Mouse (Mus musculus) MEL (cell line): Measurements from ENCODE around the gene Olfr1225. TPM values are rescaled to one million over a fixed set of nuclear protein-coding genes. Genes with fewer than 3 reads are reported as not detected.
A peak's percentile ranks its signal among the peaks of the same experiment; 100 is the strongest.

Source experiments
- DNase-seq: peaks from one replicate; pipeline ENCODE4 v3.0.0; 2011; ENCODE audit warnings: low read depth, low spot score
- H3K27ac ChIP-seq: 2 replicates; pipeline ENCODE4 v1.5.1; 2012; ENCODE audit warnings: low read depth, mild to moderate bottlenecking, control low read depth, low read length, moderate library complexity; ENCODE audit not compliant: control insufficient read depth
- H3K27me3 ChIP-seq, 2 experiments: fragments of 150-350 bp in 1 of 2; sonication (generic) in 1 of 2; 2 replicates each; pipeline ENCODE4 v1.6.1; 2012; ENCODE audit warnings: low read length in 2 of 2, mild to moderate bottlenecking in 2 of 2, improper control_type of control experiment in 1 of 2, moderate library complexity in 1 of 2; ENCODE audit not compliant: insufficient read depth in 2 of 2, control insufficient read depth in 1 of 2
- H3K36me3 ChIP-seq, 2 experiments: 2 replicates each; pipeline ENCODE4 v1.6.1; 2012 to 2014; ENCODE audit warnings: low read length in 2 of 2, improper control_type of control experiment in 1 of 2, inconsistent platforms in 1 of 2, mild to moderate bottlenecking in 1 of 2; ENCODE audit not compliant: insufficient read depth in 2 of 2, control insufficient read depth in 1 of 2
- H3K4me1 ChIP-seq, 2 experiments: fragments of 150-350 bp in 1 of 2; sonication (generic) in 1 of 2; 2 replicates each; pipeline ENCODE4 v1.6.1; 2012; ENCODE audit warnings: low read length in 2 of 2, improper control_type of control experiment in 1 of 2, mild to moderate bottlenecking in 1 of 2; ENCODE audit not compliant: insufficient read depth in 2 of 2, control insufficient read depth in 1 of 2
- H3K4me3 ChIP-seq, 2 experiments: fragments of 150-350 bp in 1 of 2; sonication (generic) in 1 of 2; 2 replicates each; pipeline ENCODE4 v1.5.1; 2012; ENCODE audit warnings: low read depth in 2 of 2, low read length in 2 of 2, mild to moderate bottlenecking in 2 of 2, moderate library complexity in 2 of 2, control low read depth in 1 of 2, improper control_type of control experiment in 1 of 2; ENCODE audit not compliant: control insufficient read depth in 1 of 2, insufficient read depth in 1 of 2
- H3K79me2 ChIP-seq: 2 replicates; pipeline ENCODE4 v1.6.1; 2012; ENCODE audit warnings: mild to moderate bottlenecking, low read length, moderate library complexity; ENCODE audit not compliant: control insufficient read depth, poor library complexity, insufficient read depth
- H3K9ac ChIP-seq: 2 replicates; pipeline ENCODE4 v1.6.1; 2012; ENCODE audit warnings: low read depth, mild to moderate bottlenecking, control low read depth, low read length, moderate library complexity; ENCODE audit not compliant: control insufficient read depth, poor library complexity, severe bottlenecking
- H3K9me3 ChIP-seq: fragments of 150-350 bp; sonication (generic); replicated peaks from 2 replicates; pipeline ENCODE4 v1.6.1; 2012; ENCODE audit warnings: mild to moderate bottlenecking, low read length, improper control_type of control experiment, moderate library complexity; ENCODE audit not compliant: insufficient read depth
- BHLHE40 ChIP-seq: IDR thresholded peaks from 2 replicates; pipeline ENCODE4 v1.6.1; 2012; ENCODE audit warnings: low read depth, mild to moderate bottlenecking, inconsistent platforms, low read length, improper control_type of control experiment, borderline replicate concordance
- CHD1 ChIP-seq: IDR thresholded peaks from 2 replicates; pipeline ENCODE4 v1.6.1; 2012; ENCODE audit warnings: low read depth, mild to moderate bottlenecking, inconsistent platforms, low read length, improper control_type of control experiment
- CHD2 ChIP-seq: IDR thresholded peaks from 2 replicates; pipeline ENCODE4 v1.6.1; 2011; ENCODE audit warnings: low read length, improper control_type of control experiment
- CTCF ChIP-seq, 3 experiments: IDR thresholded peaks in 2 of 3; conservative IDR thresholded peaks in 1 of 3; 2 replicates each; pipeline ENCODE4 v1.5.1; 2011 to 2012; ENCODE audit warnings: low read length in 3 of 3, low read depth in 2 of 3, mild to moderate bottlenecking in 2 of 3, improper control_type of control experiment in 1 of 3, inconsistent platforms in 1 of 3, mixed read lengths in 1 of 3, moderate library complexity in 1 of 3; ENCODE audit not compliant: control insufficient read depth in 1 of 3, insufficient read depth in 1 of 3, poor library complexity in 1 of 3, severe bottlenecking in 1 of 3
- E2F4 ChIP-seq: IDR thresholded peaks from 2 replicates; pipeline ENCODE4 v1.6.1; 2011; ENCODE audit warnings: low read depth, low read length, improper control_type of control experiment, borderline replicate concordance
- ELF1 ChIP-seq: IDR thresholded peaks from 2 replicates; pipeline ENCODE4 v1.6.1; 2014; ENCODE audit warnings: low read depth, mild to moderate bottlenecking, inconsistent platforms, low read length, improper control_type of control experiment, moderate library complexity
- EP300 ChIP-seq, 2 experiments: IDR thresholded peaks; 2 replicates each; pipeline ENCODE4 v1.6.1; 2011; ENCODE audit warnings: improper control_type of control experiment in 2 of 2, low read length in 2 of 2, low read depth in 1 of 2, mild to moderate bottlenecking in 1 of 2
- ETS1 ChIP-seq: IDR thresholded peaks from 2 replicates; pipeline ENCODE4 v1.6.1; 2012; ENCODE audit warnings: low read depth, mild to moderate bottlenecking, inconsistent platforms, low read length, improper control_type of control experiment, moderate library complexity
- GABPA ChIP-seq: IDR thresholded peaks from 2 replicates; pipeline ENCODE4 v1.6.1; 2012; ENCODE audit warnings: low read depth, mild to moderate bottlenecking, inconsistent platforms, low read length, improper control_type of control experiment, moderate library complexity
- HCFC1 ChIP-seq: IDR thresholded peaks from 2 replicates; pipeline ENCODE4 v1.6.1; 2012; ENCODE audit warnings: low read depth, mild to moderate bottlenecking, inconsistent platforms, low read length, improper control_type of control experiment, moderate library complexity
- JUND ChIP-seq: IDR thresholded peaks from 2 replicates; pipeline ENCODE4 v1.6.1; 2011; ENCODE audit warnings: low read depth, mild to moderate bottlenecking, improper control_type of control experiment, low read length
- KAT2A ChIP-seq: conservative IDR thresholded peaks from 2 replicates; pipeline ENCODE4 v1.6.1; 2012; ENCODE audit warnings: low read depth, low read length, improper control_type of control experiment, inconsistent platforms
- MAFK ChIP-seq: IDR thresholded peaks from 2 replicates; pipeline ENCODE4 v1.6.1; 2011; ENCODE audit warnings: low read depth, mild to moderate bottlenecking, low read length, improper control_type of control experiment, borderline replicate concordance
- MAX ChIP-seq: IDR thresholded peaks from 2 replicates; pipeline ENCODE4 v1.6.1; 2011; ENCODE audit warnings: low read length, improper control_type of control experiment
- MAZ ChIP-seq: IDR thresholded peaks from 2 replicates; pipeline ENCODE4 v1.6.1; 2012; ENCODE audit warnings: low read depth, mild to moderate bottlenecking, inconsistent platforms, low read length, improper control_type of control experiment
- MEF2A ChIP-seq: IDR thresholded peaks from 2 replicates; pipeline ENCODE4 v1.6.1; 2014; ENCODE audit warnings: low read depth, mild to moderate bottlenecking, inconsistent platforms, low read length, improper control_type of control experiment; ENCODE audit not compliant: poor library complexity, insufficient replicate concordance, severe bottlenecking; ENCODE audit errors: extremely low read depth
- MXI1 ChIP-seq: IDR thresholded peaks from 2 replicates; pipeline ENCODE4 v1.6.1; 2011; ENCODE audit warnings: mild to moderate bottlenecking, low read depth, low read length, improper control_type of control experiment
- MYB ChIP-seq: IDR thresholded peaks from 2 replicates; pipeline ENCODE4 v1.6.1; 2011; ENCODE audit warnings: mild to moderate bottlenecking, low read depth, low read length, improper control_type of control experiment
- MYC ChIP-seq: IDR thresholded peaks from 2 replicates; pipeline ENCODE4 v1.6.1; 2011; ENCODE audit warnings: low read depth, mild to moderate bottlenecking, low read length, improper control_type of control experiment, moderate library complexity
- NELFE ChIP-seq: IDR thresholded peaks from 2 replicates; pipeline ENCODE4 v1.6.1; 2011; ENCODE audit warnings: low read depth, low read length, improper control_type of control experiment
- NRF1 ChIP-seq: IDR thresholded peaks from 2 replicates; pipeline ENCODE4 v1.6.1; 2014; ENCODE audit warnings: low read depth, mild to moderate bottlenecking, inconsistent platforms, low read length, improper control_type of control experiment, moderate library complexity; ENCODE audit not compliant: poor library complexity, insufficient read depth, severe bottlenecking
- POLR2A ChIP-seq, 2 experiments: IDR thresholded peaks; 2 replicates each; pipeline ENCODE4 v1.6.1; 2011 to 2012; ENCODE audit warnings: low read length in 2 of 2, mild to moderate bottlenecking in 2 of 2, control low read depth in 1 of 2, improper control_type of control experiment in 1 of 2, low read depth in 1 of 2, moderate library complexity in 1 of 2; ENCODE audit not compliant: control insufficient read depth in 1 of 2, insufficient read depth in 1 of 2, poor library complexity in 1 of 2
- POLR2AphosphoS2 ChIP-seq: IDR thresholded peaks from 2 replicates; pipeline ENCODE4 v1.6.1; 2011; ENCODE audit warnings: low read length, improper control_type of control experiment
- POLR2AphosphoS5 ChIP-seq: IDR thresholded peaks from 2 replicates; pipeline ENCODE4 v1.6.1; 2012; ENCODE audit warnings: low read depth, borderline replicate concordance, mild to moderate bottlenecking, inconsistent platforms, low read length, moderate library complexity, mixed read lengths
- RAD21 ChIP-seq: IDR thresholded peaks from 2 replicates; pipeline ENCODE4 v1.6.1; 2011; ENCODE audit warnings: mild to moderate bottlenecking, low read depth, low read length, improper control_type of control experiment
- RCOR1 ChIP-seq: IDR thresholded peaks from 2 replicates; pipeline ENCODE4 v1.6.1; 2012; ENCODE audit warnings: low read depth, mild to moderate bottlenecking, inconsistent platforms, low read length, improper control_type of control experiment
- SIN3A ChIP-seq: IDR thresholded peaks from 2 replicates; pipeline ENCODE4 v1.6.1; 2012; ENCODE audit warnings: low read length, improper control_type of control experiment, inconsistent platforms
- SMC3 ChIP-seq: IDR thresholded peaks from 2 replicates; pipeline ENCODE4 v1.6.1; 2011; ENCODE audit warnings: low read depth, low read length, improper control_type of control experiment
- TAL1 ChIP-seq: IDR thresholded peaks from 2 replicates; pipeline ENCODE4 v1.6.1; 2012; ENCODE audit warnings: mild to moderate bottlenecking, inconsistent platforms, low read length, moderate library complexity, mixed read lengths
- TBP ChIP-seq: IDR thresholded peaks from 2 replicates; pipeline ENCODE4 v1.8.0; 2011; ENCODE audit warnings: low read depth, low read length, improper control_type of control experiment
- TCF12 ChIP-seq: IDR thresholded peaks from 2 replicates; pipeline ENCODE4 v1.6.1; 2014; ENCODE audit warnings: low read depth, mild to moderate bottlenecking, inconsistent platforms, low read length, improper control_type of control experiment, moderate library complexity
- UBTF ChIP-seq: IDR thresholded peaks from 2 replicates; pipeline ENCODE4 v1.6.1; 2012; ENCODE audit warnings: low read depth, mild to moderate bottlenecking, inconsistent platforms, low read length, improper control_type of control experiment, moderate library complexity, borderline replicate concordance; ENCODE audit not compliant: insufficient read depth
- USF1 ChIP-seq: IDR thresholded peaks from 2 replicates; pipeline ENCODE4 v1.6.1; 2014; ENCODE audit warnings: low read depth, mild to moderate bottlenecking, inconsistent platforms, low read length, improper control_type of control experiment, moderate library complexity
- USF2 ChIP-seq, 2 experiments: IDR thresholded peaks; 2 replicates each; pipeline ENCODE4 v1.6.1; 2011 to 2012; ENCODE audit warnings: improper control_type of control experiment in 2 of 2, low read length in 2 of 2, borderline replicate concordance in 1 of 2, inconsistent platforms in 1 of 2, low read depth in 1 of 2, mild to moderate bottlenecking in 1 of 2; ENCODE audit not compliant: insufficient read depth in 1 of 2
- ZC3H11A ChIP-seq: IDR thresholded peaks from 2 replicates; pipeline ENCODE4 v1.6.1; 2012; ENCODE audit warnings: low read depth, mild to moderate bottlenecking, inconsistent platforms, low read length, improper control_type of control experiment
- ZMIZ1 ChIP-seq: IDR thresholded peaks from 2 replicates; pipeline ENCODE4 v1.6.1; 2012; ENCODE audit warnings: low read depth, mild to moderate bottlenecking, inconsistent platforms, low read length, improper control_type of control experiment, moderate library complexity
- polyA plus RNA-seq, 2 experiments: library from polyadenylated mRNA; stranded (reverse) in 1 of 2; unstranded in 1 of 2; fragments of >175 nt in 1 of 2; fragments of >200 nt in 1 of 2; gene quantifications; 2 replicates each; pipeline versions ENCODE4 v1.2.1 to v1.2.4; 2012; ENCODE audit warnings: low replicate concordance in 2 of 2, low read depth in 1 of 2; ENCODE audit not compliant: insufficient read length in 2 of 2, insufficient read depth in 1 of 2, missing spikeins in 1 of 2
- total RNA-seq: library from RNA; depleted of rRNA; stranded (reverse); fragments of 300-350 nt; gene quantifications from 2 replicates; pipeline ENCODE4 v1.2.3, GENCODE M21; 2012

Gene Olfr1225
- total and polyA plus RNA-seq, 3 experiments: not detected

DNA sequence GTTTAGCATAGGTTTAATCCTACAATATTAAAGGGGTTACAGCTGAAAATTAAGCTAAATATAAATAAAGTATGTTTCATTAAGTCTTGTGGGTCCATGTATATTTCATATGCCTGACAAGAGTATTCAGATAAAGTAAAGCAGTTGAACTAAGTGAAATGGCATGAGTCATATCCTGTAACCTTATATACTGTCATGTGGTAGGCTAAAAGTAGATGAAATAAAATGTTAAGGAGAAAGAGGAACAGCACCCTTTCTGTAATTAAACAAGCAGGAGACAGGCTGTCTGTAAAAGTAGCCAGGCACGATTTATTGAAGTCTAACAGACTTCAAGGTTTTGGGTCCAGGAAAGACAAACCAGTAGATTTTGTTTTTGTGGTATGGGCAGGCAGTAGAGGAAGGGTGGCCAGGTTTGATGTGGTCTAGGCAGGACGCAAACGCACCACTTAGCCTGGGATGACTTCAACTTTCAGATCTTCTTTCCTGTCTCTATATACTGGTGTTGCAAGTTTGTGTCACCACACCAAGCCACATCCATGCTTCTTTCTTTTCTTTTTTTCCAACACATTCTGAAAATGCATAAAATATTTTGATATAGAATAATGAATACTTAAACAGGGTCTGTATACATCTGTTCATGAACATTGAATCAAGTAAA is 22.0 kb upstream of the Olfr1225 start:
- H3K4me1 ChIP-seq: no peaks in the 10 kb centered on the region; a peak in 1 of 4 replicates
- peak; percentile 71 for DNase-seq
- H3K27me3 ChIP-seq: no peaks in the 10 kb centered on the region
- H3K9ac ChIP-seq: peak overlapping the region; percentile 73
- H3K9me3 ChIP-seq: no peaks in the 10 kb centered on the region
- peaks cover 0 to 5% of the 10 kb centered on the region in 2 experiments; a peak in 2 of 4 replicates for H3K36me3 ChIP-seq
- peak overlapping the region; percentile 98 for H3K27ac ChIP-seq
- H3K79me2 ChIP-seq: no peaks in the 10 kb centered on the region
- H3K4me3 ChIP-seq: peak overlapping the region in 1 of 2 experiments; percentile 52; a peak in 2 of 4 replicates
- TF ChIP-seq BHLHE40 (no peak), ZMIZ1 (no peak), MAX (0 out of 2 replicates have a peak, but pooled peaks have one; percentile 20), SMC3 (no peak), POLR2A (IDR thresholded peaks at IDR 0.05; ENCODE audit: control insufficient read depth in 1 of 2, insufficient read depth in 1 of 2, low read depth in 1 of 2, low read length in 2 of 2, poor library complexity in 1 of 2) (no peak), JUND (peak; percentile 69; the same call in 1 of the 2 replicates), TBP (peak; percentile 66), MAZ (no peak), MYB (no peak), MYC (peak; percentile 63; the same call in 1 of the 2 replicates), MEF2A (no peak), GABPA (no peak), CTCF (IDR thresholded peaks at IDR 0.05 in 2 of 3, conservative IDR thresholded peaks at IDR 0.05 in 1 of 3; ENCODE audit: control insufficient read depth in 1 of 3, insufficient read depth in 1 of 3, low read depth in 2 of 3, low read length in 3 of 3, poor library complexity in 1 of 3, severe bottlenecking in 1 of 3) (no peak), RAD21 (no peak), POLR2AphosphoS5 (no peak), TAL1 (no peak), ZC3H11A (no peak), CHD1 (no peak), RCOR1 (no peak), USF2 (IDR thresholded peaks at IDR 0.05; ENCODE audit: borderline replicate concordance in 1 of 2, insufficient read depth in 1 of 2, low read depth in 1 of 2, low read length in 2 of 2) (no peak), MXI1 (no peak), NELFE (no peak), CHD2 (no peak), ELF1 (no peak), KAT2A (no peak), USF1 (peak; percentile 68; the same call in 1 of the 2 replicates), EP300 (IDR thresholded peaks at IDR 0.05; ENCODE audit: low read depth in 1 of 2, low read length in 2 of 2) (peak; percentile 81 to 83), HCFC1 (no peak), TCF12 (no peak), SIN3A (no peak; the same call in 1 of the 2 replicates), NRF1 (no peak), UBTF (no peak), ETS1 (peak; percentile 70), MAFK (no peak), E2F4 (no peak), POLR2AphosphoS2 (no peak)
